Mouse (Mus musculus): ENCODE data around the gene Gm12216. TPM values are rescaled to one million over a fixed set of nuclear protein-coding genes. Genes with fewer than 3 reads are reported as not detected.
"Not testable (repeated sequence)": the region's sequence is repeated elsewhere in the genome, so short reads cannot be mapped to it uniquely, and the experiment has no call there.

The Gm12216 gene
- polyA plus RNA-seq (2017; shearing (Covaris generic)), result 10 to 100 TPM; 24.2 to 36.5 TPM

- peak; percentile 86 for ATAC-seq
Measured at GRCm38 (mm10) chr11:53858761-53859580, at the start of gene Gm12216. Gm12216 (minus strand) TSS chr11:53859256.

GRCm38 (mm10) chr11:53908686-53909085 is 49.6 kb upstream of the Gm12216 start:
- no peak for ATAC-seq

GRCm38 (mm10) chr11:53904534-53904925 is 45.5 kb upstream of the Gm12216 start:
- ATAC-seq, result no peak

GRCm38 (mm10) chr11:53903781-53904533 is 44.9 kb upstream of the Gm12216 start:
- ATAC-seq, result no peak

- ATAC-seq, result no peak
Measured at GRCm38 (mm10) chr11:53902741-53903140, 43.7 kb upstream of the Gm12216 start.

GRCm38 (mm10) chr11:53900991-53901390 is 41.9 kb upstream of the Gm12216 start:
- no peak for ATAC-seq

- no peak for ATAC-seq
Measured at GRCm38 (mm10) chr11:53899981-53900380, 40.9 kb upstream of the Gm12216 start.

- no peak for ATAC-seq
Measured at GRCm38 (mm10) chr11:53899004-53899403, 39.9 kb upstream of the Gm12216 start.

GRCm38 (mm10) chr11:53896935-53897334 is 37.9 kb upstream of the Gm12216 start:
- ATAC-seq, result no peak

GRCm38 (mm10) chr11:53893451-53893850 is 34.4 kb upstream of the Gm12216 start:
- no peak for ATAC-seq

GRCm38 (mm10) chr11:53892716-53893416 is 33.8 kb upstream of the Gm12216 start:
- ATAC-seq, result peak; percentile 38

GRCm38 (mm10) chr11:53891505-53892451 is 32.7 kb upstream of the Gm12216 start, which contains the start of gene Slc22a5:
Slc22a5 (minus strand) TSS chr11:53891660.
- ATAC-seq, result peak; percentile 93

- ATAC-seq, result no peak
Measured at GRCm38 (mm10) chr11:53890906-53891504, 31.9 kb upstream of the Gm12216 start.

GRCm38 (mm10) chr11:53890225-53890624 is 31.2 kb upstream of the Gm12216 start:
- ATAC-seq, result no peak

- no peak for ATAC-seq
Measured at GRCm38 (mm10) chr11:53889091-53889645, 30.1 kb upstream of the Gm12216 start.

- no peak for ATAC-seq
Measured at GRCm38 (mm10) chr11:53888242-53888641, 29.2 kb upstream of the Gm12216 start.

GRCm38 (mm10) chr11:53883287-53883686 is 24.2 kb upstream of the Gm12216 start:
- ATAC-seq, result no peak

GRCm38 (mm10) chr11:53878096-53878495 is 19.0 kb upstream of the Gm12216 start:
- not testable (repeated sequence) for ATAC-seq

GRCm38 (mm10) chr11:53876488-53876887 is 17.4 kb upstream of the Gm12216 start:
- ATAC-seq, result no peak

- no peak for ATAC-seq
Measured at GRCm38 (mm10) chr11:53874706-53875105, 15.7 kb upstream of the Gm12216 start.

All from activated CD4-positive, CD25-positive, alpha-beta regulatory T cell, adult 4 months (primary cell).